Mouse (Mus musculus) E14TG2a.4 (cell line): ENCODE measurements around the gene Fsd1.

ENCODE experiments used
- CTCF ChIP-seq: conservative IDR thresholded peaks from 2 replicates; pipeline ENCODE4 v1.5.1; 2014; ENCODE audit warnings: low read length
- POU5F1 ChIP-seq: IDR thresholded peaks from 2 replicates; pipeline ENCODE4 v1.6.1; 2014; ENCODE audit warnings: low read length, borderline replicate concordance

- no peak for TF ChIP-seq CTCF
- TF ChIP-seq POU5F1 = no peak
Measured at GRCm38 (mm10) chr17:55956129-55956528, 30.2 kb upstream of the Fsd1 start.
